Mouse (Mus musculus) monocyte, adult 2 months (primary cell): ENCODE measurements around the gene Pkdcc.

Source experiments
- DNase-seq, 2 experiments: peaks; one replicate each; pipeline ENCODE4 v3.0.0; 2022; ENCODE audit warnings: low spot score in 2 of 2, low read depth in 1 of 2

The Pkdcc gene

DNA sequence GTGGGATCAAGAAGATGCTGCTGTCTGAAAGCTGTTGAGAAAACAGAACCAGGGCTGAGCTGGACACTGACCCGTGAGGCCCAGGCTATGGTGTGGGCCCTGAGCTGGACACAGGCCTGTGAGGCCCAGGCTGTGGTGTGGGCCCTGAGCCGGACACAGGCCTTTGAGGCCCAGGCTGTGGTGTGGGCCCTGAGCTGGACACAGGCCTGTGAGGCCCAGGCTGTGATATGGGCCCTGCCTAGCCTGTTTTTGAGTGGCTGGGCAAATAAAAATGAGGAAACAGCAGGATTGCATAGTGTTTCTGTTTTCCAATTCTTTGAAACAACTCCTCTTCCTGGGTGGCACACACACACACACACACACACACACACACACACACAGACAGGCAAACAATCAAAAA, 2.7 kb upstream of the Pkdcc start:
- no peak for DNase-seq

DNA sequence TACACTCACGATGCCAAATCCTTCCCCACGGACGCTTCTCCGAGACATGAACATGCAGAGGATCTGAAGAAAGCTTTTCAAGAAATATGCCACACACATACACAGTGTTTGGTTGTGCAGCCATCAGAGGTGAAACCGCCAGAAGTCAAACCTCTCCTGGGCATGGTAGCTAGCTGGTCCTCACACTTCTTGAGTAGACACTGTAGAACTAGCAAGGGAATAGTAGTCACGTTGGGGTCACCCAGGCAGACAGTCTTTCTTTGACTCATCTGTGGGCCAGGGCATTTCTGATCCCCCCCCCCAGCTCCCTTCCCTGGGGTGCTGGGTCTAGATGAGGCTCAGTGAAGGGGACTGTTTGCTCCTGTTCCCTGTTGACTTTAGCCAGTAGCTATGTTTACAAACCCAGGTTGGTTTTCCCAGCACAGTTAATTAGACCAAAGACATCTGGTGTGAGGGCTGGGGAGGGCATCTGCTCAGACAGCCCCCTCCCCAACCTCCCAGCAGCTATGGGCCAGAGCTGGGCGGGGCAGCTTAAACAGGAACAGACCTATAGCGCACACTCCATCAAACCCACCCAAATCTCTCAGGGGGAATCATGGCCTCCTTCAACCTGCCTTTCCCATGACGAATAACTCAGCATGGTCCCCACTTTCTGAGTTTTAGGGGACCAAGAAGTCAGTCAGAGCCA, 1.7 kb upstream of the Pkdcc start:
- no peak for DNase-seq

DNA sequence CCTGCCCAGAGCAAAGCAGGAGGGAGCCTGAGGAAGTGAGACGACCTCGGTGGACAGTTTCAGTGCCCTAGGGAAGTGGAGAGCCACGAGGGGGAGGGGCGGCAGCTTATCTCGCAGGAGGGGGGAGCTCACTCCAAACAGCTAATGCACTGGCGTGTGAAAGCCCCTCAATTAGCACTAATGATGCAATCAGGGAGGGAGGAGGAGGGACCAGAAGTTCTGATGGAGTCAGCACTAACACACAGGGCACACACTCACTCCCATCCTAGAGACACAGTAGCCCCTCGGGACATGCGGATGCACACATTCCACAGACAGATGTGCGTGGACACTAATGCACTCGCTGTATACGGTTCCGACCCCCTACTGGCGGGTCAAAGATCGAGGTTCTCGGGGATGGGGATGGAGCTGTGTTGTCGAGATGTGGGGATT, 915 bp upstream of the Pkdcc start:
- DNase-seq, result peak; percentile 28 to 52

DNA sequence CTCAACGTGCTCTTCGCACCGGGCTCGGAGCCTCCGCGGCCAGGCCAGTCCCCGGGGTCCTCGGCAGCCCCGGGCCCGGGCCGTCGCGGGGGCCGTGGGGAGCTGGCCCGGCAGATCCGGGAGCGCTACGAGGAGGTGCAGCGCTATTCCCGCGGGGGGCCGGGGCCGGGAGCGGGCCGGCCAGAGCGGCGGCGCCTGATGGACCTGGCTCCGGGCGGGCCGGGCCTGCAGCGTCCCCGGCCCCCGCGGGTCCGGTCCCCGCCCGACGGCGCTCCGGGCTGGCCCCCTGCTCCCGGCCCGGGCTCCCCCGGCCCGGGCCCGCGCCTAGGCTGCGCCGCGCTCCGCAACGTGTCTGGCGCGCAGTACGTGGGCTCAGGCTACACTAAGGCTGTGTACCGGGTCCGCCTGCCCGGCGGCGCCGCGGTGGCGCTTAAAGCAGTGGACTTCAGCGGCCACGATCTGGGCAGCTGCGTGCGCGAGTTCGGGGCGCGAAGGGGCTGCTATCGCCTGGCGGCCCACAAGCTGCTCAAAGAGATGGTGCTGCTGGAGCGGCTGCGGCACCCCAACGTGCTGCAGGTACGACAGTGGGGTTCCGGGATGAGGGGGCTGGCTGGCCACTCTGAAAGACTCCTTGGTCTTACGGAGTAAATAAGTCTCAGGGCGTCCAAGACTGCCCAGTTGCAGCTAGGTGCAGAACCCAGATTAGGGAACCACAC, 595 bp downstream of the Pkdcc start:
- DNase-seq, result no peak

DNA sequence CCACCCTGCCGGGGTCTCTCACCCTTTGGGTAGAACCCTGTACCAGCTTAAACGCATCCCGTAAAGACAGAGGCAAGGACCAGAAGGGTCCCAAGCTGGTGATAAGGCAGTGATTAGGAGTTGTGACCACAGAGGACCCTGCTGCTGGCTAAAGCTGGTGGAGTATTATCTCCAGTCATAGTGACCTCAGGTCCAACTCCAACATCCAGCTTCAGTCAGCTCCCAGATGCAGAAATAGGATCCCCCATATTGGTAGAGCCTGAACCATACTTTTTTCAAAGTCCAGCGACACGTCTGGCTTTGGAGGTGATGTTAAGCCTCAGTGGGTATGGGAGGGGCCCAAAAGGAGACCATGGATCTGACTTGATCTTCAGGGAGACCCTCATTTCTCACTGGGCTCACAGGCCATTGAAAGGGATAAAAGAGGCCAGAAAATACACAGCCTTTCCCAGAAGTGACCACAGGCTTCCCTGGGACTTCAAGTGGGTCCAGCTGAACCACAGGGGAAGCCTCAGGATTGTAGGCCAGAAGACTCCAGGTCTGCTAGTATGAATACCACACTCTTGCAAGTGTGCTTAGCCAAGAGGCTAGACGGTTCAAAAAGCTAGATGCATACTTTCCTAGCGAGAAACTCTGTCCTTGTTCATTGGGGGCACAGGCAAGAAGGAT, 1.3 kb downstream of the Pkdcc start:
- DNase-seq, result no peak

DNA sequence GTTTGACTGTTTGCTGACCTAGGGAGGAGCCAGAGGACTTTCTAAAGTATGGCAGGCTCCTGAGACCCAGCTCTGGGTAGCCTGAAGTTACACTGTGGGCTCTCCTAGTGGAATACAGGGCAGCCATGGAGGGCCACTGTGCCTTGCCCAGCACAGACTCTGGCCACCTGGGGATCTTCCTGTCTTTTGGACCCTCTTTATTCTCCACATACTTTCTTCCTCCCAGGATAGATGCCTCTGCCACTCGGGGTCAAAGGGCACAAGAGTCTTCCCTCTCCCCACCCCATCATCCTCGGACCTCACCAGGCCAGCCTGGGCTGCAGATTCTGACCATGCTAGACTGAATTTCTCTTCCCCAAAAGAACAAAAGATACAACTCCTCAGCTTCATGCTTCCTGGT, 3.1 kb downstream of the Pkdcc start:
- no peak for DNase-seq

DNA sequence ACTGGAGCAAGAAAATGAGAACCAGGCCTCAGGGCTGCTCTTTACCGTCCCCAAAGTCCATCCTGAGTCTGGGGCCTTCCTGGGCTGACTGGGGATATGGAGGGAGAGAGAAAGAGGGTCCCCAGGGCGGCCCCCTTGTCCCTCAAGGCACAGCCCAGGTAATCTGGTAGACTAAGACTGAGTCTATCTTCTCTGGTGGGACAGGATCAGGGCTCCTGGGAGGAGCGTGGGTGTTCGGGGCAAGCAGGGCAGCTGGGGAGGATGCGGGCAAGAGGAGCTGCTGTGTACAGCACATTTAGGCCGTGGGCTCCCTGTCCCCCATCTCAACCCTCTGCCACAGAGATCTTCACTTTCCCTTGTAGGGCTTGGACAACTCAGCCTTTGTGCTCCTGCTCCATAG, 3.6 kb downstream of the Pkdcc start:
- DNase-seq, result no peak

DNA sequence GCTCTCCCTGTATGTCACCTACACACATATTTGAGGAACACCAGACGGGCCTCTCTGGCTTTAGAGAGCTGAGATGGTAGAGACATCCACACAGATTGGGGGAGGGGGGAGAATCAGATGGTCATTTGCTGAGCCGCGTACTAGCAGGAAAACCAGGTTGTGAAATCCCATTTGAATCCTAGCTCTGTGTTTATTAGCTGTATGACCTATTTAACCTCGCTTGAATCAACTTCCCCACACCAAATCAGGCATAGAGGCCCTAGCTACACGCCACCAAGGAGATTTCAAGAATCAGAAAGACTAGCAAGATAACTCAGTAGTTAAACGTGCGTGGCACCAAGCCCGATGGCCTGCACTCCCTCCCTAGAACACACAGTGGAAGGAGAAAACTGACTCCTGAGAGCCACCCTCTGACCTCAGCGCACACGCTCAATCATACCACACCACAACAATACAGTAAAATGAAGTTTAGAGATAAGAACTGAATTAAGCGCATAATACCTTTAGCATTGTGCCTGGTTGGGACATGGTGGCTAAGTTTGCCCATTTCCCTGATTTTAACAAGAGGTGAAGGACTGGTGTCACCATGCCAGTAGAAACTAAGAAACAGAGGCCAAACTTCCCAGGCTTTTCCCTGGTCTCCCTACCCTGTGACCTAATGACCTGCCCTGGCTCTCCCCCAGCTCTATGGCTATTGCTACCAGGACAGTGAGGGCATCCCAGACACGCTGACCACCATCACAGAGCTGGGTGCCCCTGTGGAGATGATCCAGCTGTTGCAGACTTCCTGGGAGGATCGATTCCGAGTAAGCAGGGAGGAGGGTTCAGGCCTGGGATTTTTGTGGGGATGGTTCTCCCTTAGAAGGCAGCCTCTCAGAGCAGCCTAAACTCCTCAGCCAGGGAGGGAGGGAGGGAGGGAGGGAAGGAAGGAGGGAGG, 4.5 kb downstream of the Pkdcc start:
- DNase-seq, result no peak

DNA sequence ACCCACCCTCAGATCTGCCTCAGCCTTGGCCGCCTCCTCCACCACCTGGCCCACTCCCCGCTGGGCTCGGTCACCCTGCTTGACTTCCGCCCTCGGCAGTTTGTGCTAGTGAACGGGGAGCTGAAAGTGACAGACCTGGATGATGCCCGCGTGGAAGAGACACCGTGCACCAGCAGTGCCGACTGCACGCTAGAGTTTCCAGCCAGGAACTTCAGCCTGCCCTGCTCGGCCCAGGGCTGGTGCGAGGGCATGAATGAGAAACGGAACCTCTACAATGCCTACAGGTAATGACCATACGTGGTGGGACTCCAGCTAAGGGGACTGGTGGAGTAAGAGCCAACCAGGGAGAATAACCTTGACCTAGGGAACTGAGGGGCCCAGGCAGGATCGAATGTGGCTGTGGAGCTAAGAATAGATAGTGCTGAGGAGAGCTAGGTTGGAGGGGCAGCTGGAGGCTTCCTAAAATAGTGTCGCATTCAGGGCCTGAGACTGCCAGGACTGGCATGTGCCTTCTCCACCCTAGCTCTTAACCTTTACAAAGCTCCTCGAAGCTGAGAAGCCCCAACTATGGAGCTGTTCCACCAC, 6.0 kb downstream of the Pkdcc start:
- DNase-seq, result no peak

DNA sequence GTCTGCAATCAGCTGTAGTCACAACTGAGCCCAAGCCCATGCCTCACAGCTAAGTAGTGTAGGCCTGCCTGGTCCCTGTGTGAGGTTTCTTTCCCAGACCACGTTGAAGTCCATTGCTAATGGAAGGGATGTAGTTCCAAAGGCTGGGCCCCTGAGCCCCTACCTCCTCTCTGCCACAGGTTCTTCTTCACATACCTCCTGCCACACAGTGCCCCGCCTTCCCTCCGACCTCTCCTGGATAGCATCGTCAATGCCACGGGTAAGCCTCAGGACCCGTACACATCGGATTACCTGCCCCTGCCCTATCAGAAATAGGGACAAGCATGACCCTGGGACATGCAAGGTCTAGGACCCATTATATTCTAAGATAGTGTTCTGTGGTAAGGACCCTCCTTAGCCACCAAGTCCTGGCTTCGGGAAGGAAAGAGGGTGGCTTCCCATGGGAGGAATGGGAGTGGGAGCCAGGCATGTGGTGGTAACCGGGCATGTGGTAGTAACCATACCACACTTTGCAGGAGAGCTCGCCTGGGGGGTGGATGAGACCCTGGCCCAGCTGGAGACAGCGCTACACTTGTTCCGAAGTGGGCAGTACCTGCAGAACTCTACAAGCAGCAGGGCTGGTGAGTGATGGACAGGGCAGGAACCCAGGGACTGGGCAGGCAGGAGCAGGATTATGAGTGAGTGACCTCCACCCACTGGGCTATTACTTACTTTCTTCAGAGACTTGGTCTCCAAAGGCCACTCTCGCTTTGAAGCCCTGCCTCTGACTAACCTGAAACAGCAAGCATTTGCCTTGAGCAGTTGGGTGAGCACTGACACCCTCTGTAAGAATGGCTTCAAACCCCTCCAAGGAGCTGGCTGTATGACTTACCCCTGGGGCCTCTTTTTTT, 6.8 kb downstream of the Pkdcc start:
- DNase-seq, result no peak

DNA sequence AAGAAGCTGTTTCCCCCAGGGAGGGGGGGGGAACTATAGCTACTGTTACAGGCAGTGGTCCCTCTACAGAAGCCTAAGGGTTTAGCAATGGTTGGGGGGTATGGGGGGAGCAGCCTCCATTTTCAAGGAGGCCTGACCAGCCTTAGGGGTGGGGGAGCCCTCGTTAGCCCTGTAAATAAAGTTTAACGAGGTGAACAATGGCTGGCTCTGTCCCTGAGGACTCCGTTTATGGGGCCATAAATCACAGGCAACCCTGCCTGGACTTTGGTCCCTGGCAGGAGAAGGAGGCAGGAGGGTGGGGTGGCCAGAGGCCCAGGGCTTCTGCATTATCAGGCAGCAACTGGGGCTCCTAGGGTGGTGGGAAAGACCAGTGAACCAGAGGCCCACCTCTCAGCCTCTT, 7.6 kb downstream of the Pkdcc start:
- no peak for DNase-seq

DNA sequence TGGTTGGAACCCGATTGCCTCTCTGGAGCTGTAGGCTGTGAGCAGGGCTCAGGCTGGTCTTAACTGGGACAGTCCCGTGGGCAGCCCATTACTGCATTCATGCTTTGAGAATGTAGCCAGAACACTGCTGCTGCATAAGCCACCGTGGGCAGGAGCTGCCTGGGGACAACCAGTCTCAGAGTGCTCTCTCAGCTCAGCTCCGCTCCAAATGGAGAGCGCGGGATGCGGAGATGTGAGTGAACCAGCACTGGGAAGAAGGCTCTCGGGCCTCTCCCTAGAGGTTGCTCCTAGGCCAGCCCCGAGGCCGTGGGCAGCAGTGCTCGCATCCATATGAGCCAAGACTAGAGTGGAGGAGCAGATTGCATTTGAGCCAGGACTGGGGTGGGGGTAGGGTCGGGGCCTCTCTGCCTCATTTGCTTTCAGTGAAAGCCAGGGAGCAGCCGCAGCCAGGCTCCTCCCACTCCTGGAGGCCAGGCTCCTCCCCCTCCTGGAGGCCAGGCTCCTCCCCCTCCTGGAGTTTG, 9.4 kb downstream of the Pkdcc start:
- no peak for DNase-seq

DNA sequence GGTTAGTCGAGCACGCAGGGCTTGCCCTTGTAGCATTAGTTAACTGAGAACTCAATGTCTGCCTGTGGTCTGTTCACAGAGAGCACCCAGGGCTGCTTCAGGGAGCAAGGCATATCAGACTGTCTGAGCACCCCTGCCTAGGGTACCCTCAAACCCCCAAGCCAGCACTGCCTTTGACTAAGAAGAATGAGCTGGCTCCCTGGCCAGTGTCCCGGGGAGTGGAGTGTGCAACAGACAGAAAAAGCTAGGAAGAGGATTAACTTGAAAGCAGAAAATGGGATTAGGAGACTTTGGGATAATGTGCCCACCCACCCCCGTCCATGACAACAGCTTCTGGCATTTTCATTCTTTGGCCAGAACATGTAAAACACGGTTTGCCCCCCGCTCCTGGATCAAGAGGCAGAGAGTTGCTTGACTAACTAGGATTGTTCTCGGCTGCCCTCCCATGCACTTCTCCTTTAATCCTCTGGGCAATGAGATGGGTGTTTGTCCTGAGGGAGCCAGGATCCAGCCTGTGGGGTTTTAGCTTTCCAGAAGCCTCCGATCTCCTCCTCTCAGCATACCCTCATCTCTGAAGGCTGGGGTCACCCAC, 11.4 kb downstream of the Pkdcc start:
- DNase-seq, result no peak

DNA sequence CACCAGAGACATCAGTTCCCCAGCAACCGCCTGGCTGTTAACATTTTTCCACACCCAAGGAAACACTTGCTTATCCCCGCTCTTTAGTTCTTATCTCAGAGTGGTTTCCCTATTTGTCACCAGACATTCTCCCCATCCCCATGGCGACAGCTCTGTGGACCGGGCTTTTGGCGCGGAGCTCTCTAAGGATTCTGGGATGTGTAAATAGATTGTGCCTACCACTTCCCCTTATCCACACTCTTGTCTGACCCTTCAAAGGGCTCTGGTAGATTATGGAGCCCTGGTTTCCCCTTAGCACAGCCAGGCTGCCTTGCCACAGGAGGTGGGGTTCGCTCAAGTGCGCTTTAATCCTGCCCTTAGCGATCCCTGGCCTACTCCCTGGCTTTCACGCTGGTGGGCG, 16.3 kb downstream of the Pkdcc start:
- DNase-seq, result no peak

DNA sequence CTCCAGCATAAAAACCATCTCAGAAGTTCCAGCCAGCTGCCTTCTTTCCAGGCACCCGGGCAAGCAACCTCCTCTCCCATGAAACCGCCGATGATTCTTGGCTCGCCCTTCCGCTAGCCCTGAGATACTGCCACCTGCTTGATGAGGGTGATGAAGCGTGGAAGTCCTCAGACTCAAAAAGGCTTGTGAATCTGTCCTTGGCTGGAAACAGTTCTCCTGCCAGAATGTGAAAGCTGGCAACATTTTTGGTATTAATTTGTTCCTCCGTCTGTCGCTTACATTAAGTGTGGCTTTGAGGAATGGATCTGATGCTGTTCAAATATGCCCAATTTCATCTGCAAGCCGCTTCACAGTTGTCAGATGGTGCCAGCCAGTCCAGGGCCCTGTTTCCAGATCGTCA, 20.1 kb downstream of the Pkdcc start:
- DNase-seq, result no peak

DNA sequence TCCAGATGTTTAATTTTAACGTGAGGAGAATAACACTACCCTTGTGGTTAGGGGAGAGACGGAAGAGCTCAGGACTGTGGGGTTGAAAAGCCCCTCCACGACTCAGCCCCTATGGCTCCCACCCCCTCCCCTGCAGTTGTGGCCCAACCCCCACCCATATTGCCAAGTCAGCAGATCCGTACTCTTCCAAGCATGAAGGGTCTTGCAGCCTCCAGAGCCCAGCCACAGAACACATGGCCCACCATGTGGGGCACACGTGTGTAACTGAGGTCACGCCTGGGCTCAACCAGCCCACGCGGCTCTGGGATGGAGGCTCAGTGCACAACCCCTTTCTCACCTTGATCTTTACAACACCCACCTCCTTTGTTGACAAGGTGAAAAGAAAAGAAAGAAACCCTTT, 21.1 kb downstream of the Pkdcc start:
- DNase-seq, result no peak

DNA sequence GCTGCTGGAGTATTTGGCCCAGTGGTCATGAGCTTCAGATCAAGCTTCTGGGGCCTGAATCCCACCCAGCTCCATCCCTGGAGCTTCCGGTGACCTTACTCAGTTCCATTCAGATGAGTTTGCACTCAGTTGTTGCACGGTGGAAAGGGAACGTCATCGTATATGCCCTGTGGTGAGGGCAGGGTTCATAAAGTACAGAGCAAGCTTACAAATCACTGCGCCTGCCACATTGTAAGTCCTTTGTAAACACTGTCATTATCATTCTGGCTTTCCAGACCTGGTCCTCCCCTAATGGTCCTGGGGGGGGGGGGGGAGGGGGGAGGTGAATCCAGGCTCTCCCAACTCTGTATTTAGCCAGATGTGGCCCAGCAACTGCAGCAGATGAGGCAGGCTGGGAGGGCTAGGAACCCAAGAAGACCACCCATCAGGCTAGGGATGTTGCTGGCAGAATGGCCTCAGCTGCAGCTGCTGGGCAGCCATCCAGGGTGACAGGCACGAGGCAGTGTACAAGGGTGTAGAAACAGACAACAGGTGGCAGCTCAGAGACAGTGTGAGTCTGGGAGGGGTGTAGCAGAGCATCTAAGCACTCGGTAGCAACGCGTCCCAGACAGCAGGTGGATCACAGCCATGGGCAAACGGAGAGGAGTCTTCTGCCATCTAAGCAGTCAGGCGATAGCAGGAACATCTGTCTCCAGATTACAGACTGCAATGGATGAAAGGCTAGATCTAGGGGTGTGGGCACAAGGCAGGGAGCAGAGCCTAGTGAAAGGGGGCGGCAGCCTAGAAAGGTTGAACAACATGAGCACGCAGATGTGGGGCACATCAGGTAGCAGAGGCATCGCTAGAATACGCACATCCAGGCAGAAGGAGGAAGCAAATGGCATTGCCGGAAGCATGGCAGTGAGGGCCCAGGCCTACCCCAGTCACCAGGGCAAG, 23.3 kb downstream of the Pkdcc start:
- no peak for DNase-seq

DNA sequence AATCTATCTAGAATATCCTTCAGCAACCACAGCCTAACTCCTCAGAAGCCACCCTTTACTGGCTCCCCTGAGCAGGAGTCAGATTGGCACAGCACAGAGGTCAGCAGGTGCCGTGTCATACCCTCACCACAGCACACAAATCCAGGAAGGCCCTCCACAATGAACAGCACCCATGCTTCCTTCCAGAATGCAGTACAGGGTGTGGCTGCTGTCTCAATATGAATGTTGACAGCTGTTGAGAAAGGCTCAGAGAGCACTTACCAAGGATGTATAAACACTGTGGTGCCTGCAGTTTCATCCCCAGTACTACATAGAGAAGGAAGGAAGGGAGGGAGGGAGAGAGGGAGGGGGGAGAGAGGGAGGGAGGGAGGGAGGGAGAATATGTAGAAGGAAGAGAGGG, 29.4 kb downstream of the Pkdcc start:
- no peak for DNase-seq
